Mouse (Mus musculus) kidney, postnatal 0 days (tissue): ENCODE measurements around the gene Nova2. TPM values are rescaled to one million over a fixed set of nuclear protein-coding genes. Genes with fewer than 3 reads are reported as not detected.
A peak's percentile ranks its signal among the peaks of the same experiment; 100 is the strongest.

ENCODE experiments used
- ATAC-seq: fragments of 200-750 bp; cut with Nextera tagmentation; replicated peaks from 2 replicates; pipeline ENCODE4 v1.8.0; 2017; ENCODE audit warnings: low read depth, moderate number of reproducible peaks, moderate TSS enrichment, moderate library complexity; ENCODE audit not compliant: low FRiP score
- DNase-seq: peaks from one replicate; pipeline ENCODE4 v3.0.0-alpha.2; 2016; ENCODE audit warnings: low spot score
- H3K27ac ChIP-seq: fragments of 300-500 bp; sonication (generic); 2 replicates; pipeline ENCODE4 v1.5.1; 2014; ENCODE audit warnings: mild to moderate bottlenecking
- H3K27me3 ChIP-seq: fragments of 300-500 bp; sonication (generic); 2 replicates; pipeline ENCODE4 v1.6.1; 2014; ENCODE audit warnings: low read length, mixed read lengths; ENCODE audit not compliant: insufficient read depth
- H3K36me3 ChIP-seq: fragments of 300-500 bp; sonication (generic); 2 replicates; pipeline ENCODE4 v1.6.1; 2014; ENCODE audit warnings: low read length, mixed read lengths; ENCODE audit not compliant: insufficient read depth
- H3K4me1 ChIP-seq: fragments of 300-500 bp; sonication (generic); replicated peaks from 2 replicates; pipeline ENCODE4 v1.6.1; 2014; ENCODE audit warnings: antibody characterized with exemption, low read length, mixed read lengths; ENCODE audit not compliant: insufficient read depth
- H3K4me2 ChIP-seq: fragments of 300-500 bp; sonication (generic); 2 replicates; pipeline ENCODE4 v1.6.1; 2014; ENCODE audit warnings: mild to moderate bottlenecking, low read length, moderate library complexity, mixed read lengths
- H3K4me3 ChIP-seq: fragments of 300-500 bp; sonication (generic); replicated peaks from 2 replicates; pipeline ENCODE4 v1.5.1; 2014; ENCODE audit warnings: low read depth, low read length
- H3K9ac ChIP-seq: fragments of 300-500 bp; sonication (generic); 2 replicates; pipeline ENCODE4 v1.6.1; 2014; ENCODE audit warnings: low read depth, low read length
- H3K9me3 ChIP-seq: fragments of 300-500 bp; sonication (generic); replicated peaks from 2 replicates; pipeline ENCODE4 v1.6.1; 2016; ENCODE audit warnings: low read length, inconsistent platforms, mixed read lengths
- CTCF ChIP-seq: IDR thresholded peaks from 2 replicates; pipeline ENCODE4 v1.5.1; 2016; ENCODE audit warnings: antibody characterized with exemption, low read depth, mild to moderate bottlenecking, moderate library complexity
- WGBS: fragments of 180-500 bp; shearing (Covaris S2); extraction: QIAGEN DNeasy Blood & Tissue Kit; methylation state at CpG from one replicate; pipeline ENCODE4 v1.1.7; 2014; 5-methylcytosine and 5-hydroxymethylcytosine counted together
- polyA plus RNA-seq: library from polyadenylated mRNA; unstranded; fragments of >200 nt; fragmentation: Nextera tagmentation; extraction: Ambion mirVana; gene quantifications from 2 replicates; pipeline ENCODE4 v1.2.1, GENCODE M21; 2015

The Nova2 gene
- polyA plus RNA-seq, result 0.55 and 0.58 TPM in 2 replicates

DNA sequence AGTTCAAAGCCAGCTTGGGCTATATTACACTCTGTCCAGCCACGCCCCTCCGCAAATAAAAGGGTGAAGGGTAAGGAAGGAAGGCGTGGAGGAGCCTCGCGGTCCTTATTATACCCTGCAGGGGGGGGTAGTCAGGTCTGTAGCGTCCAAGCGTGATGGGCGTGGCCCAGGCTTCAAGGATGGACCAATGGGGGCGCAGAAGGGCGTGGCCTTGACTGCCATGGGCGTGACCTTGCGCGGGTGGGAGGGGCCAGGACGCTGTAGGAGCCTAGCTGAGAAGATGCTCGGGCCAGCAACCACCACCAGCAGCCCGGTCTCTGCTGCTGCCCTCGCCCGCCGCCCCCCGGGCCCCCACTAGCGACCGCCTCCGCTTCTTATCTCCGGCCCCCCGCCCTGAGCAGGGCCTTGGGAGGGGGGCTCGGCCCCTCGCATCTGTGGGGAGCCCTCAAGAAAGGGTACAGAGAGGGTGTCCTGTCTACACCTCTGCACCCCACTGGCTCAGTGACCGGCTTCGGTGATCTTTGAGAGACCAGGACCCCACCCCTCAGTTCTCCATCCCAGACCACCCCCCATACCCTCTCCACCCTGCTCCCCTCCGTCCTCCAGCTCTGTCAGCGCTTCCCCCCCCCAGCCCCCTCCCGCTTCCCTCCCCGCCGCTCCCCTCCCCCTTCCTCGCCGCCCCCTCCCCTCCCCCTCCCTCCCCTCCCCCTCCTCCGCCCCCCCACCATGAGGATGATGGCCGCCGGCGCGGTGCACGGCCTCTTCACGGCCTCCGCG, at the start of gene Nova2:
Gene Nova2 (plus strand): TSS at position 727 of the 777 bp plus-strand sequence.
- peak within 1 kb of the TSS; percentile 76 for H3K4me2 ChIP-seq

DNA sequence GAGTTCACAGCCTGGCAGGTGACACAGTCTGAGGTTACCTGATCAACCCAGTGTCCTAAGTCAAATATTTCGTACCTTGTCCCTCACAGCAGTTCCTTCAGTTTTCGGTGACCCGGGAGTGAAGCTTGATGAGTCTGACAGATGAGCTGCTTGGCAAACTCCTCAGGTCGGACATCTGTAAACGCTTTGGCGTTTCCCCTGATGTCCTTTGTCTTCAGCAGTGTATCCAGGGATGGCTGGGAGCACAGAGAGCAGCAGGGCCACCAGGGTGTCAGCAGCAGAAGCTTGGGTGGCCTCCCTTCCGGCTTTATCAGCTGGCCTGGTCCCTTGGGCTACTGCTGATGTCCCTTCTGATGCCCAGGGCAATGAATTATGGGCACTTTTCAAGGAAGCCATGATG, 47.0 kb upstream of the Nova2 start:
- TF ChIP-seq CTCF, result no peak
- no peak overlapping the region for H3K9ac ChIP-seq
- H3K27ac ChIP-seq, result no peak overlapping the region
- no peaks in the 10 kb centered on the region for H3K4me1 ChIP-seq
- no peaks in the 10 kb centered on the region for H3K27me3 ChIP-seq
- 70% methylated on average over 7 of the region's 7 CpGs for WGBS
- no peak overlapping the region for H3K4me2 ChIP-seq
- ATAC-seq (no peak), DNase-seq (no peak)
- H3K4me3 ChIP-seq, result no peak overlapping the region
- H3K36me3 ChIP-seq, result no peaks in the 10 kb centered on the region
- no peaks in the 10 kb centered on the region for H3K9me3 ChIP-seq

More for the DNA sequence above, at the start of gene Nova2:
- no peaks in the 10 kb centered on the region for H3K36me3 ChIP-seq
- peaks cover 8% of the 10 kb centered on the region; the same call in 1 of the 2 replicates for H3K4me1 ChIP-seq
- peak within 1 kb of the TSS; percentile 54 for H3K4me3 ChIP-seq
- peak within 1 kb of the TSS; percentile 62; the same call in 1 of the 2 replicates for H3K27ac ChIP-seq
- ATAC-seq (peak; percentile 83), DNase-seq (peak; percentile 92)
- H3K27me3 ChIP-seq, result peaks cover 29% of the 10 kb centered on the region
- WGBS, result under 1% methylated on average over 33 of the region's 45 CpGs
- peak within 1 kb of the TSS; percentile 62 for H3K9ac ChIP-seq
- peak; percentile 39; the same call in 1 of the 2 replicates for TF ChIP-seq CTCF
- no peaks in the 10 kb centered on the region for H3K9me3 ChIP-seq

DNA sequence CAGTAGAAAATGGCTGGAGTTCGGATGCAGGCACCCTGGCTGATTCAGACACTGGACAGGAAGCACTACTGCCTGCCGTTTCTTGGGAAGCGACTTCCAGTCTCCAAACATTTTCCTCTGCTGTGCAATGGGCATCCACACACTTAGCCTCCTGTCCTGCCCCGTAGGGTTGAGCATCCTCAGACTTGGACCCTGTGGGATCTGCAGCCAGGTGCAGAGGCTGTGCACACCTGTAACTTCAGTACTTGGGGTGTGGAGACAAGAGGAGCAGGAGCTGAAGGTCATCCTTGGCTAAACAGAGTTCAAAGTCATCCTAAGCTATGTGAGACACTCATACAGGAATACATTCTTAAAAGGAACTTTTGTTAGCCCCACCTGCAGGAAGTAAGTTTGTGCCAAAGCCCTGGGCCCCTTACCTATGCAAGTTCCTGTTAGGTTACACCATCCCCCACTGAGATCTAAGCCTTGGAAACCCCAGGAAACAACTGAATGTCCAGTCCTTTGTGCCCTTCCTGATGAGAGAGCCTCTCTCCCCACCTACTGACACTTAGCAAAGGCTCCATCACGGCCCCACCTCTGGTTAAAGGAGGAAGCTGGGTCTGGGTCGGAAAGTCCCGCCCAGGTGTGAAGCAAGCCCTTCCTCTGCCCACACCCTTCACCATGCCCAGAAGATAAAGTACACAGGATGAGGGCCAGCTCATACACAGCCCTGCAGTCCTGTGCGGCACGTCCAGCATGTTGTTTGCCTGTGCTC, 41.5 kb upstream of the Nova2 start:
- ATAC-seq (no peak), DNase-seq (no peak)
- Histone ChIP-seq H3K27ac (no peak overlapping the region), H3K4me3 (no peak overlapping the region), H3K27me3 (no peaks in the 10 kb centered on the region), H3K36me3 (no peaks in the 10 kb centered on the region), H3K9ac (no peak overlapping the region), H3K4me1 (no peaks in the 10 kb centered on the region), H3K9me3 (no peaks in the 10 kb centered on the region), H3K4me2 (no peak overlapping the region)
- no peak for TF ChIP-seq CTCF
- 53% methylated on average over 9 of the region's 9 CpGs for WGBS

DNA sequence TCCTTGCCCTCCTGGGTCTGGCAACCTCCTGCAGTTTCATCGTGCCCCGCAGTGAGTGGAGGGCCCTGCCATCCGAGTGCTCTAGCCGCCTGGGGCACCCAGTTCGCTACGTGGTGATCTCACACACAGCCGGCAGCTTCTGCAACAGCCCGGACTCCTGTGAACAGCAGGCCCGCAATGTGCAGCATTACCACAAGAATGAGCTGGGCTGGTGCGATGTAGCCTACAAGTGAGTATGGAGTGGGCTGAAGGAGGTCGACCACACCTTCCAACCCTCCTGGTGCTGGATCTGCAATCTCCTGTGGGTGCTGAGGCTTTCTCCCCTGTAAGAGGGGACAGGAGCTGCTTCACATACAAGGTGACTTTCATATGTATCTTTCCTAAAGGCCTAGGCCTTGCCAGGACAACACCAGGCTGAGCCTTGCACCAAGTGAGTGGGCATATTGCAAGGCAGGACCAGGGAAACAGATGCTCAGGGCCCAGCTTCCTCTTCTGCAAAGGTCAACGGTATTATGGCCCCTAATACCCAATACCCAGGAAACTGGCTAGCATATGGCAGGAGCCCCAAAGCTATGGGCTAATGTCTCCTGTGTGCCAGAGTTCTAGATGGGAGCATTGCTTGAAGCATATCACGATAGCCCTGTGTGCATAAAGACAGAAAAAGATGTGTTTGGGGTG, 40.8 kb upstream of the Nova2 start:
- Histone ChIP-seq H3K9ac (no peak overlapping the region), H3K4me2 (no peak overlapping the region), H3K4me1 (no peaks in the 10 kb centered on the region), H3K4me3 (no peak overlapping the region), H3K27ac (no peak overlapping the region), H3K36me3 (no peaks in the 10 kb centered on the region), H3K9me3 (no peaks in the 10 kb centered on the region), H3K27me3 (no peaks in the 10 kb centered on the region)
- TF ChIP-seq CTCF, result no peak
- 57% methylated on average over 13 of the region's 13 CpGs for WGBS
- ATAC-seq (no peak), DNase-seq (no peak)

DNA sequence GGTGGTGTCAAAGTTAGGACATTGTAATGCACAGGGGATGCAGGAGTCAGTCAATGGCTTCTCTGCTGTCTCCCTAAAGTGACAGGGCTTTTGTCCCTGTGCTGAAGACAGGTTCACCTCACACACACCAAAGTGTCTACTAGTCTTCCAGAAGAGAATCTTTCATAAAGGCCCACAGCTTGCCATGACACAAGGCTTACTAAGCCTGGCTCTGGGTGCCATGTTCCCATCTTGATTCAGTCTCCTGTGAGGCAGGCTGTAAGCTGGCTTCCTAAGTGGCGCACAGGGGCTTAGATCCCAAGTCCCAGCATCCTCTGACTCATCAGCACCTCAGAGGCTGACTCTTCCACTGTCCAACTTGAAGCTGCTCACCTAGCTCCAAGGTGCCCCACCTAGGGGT, 38.7 kb upstream of the Nova2 start:
- Histone ChIP-seq H3K9ac (no peak overlapping the region), H3K4me2 (no peak overlapping the region), H3K27ac (no peak overlapping the region), H3K27me3 (no peaks in the 10 kb centered on the region), H3K9me3 (no peaks in the 10 kb centered on the region), H3K36me3 (no peaks in the 10 kb centered on the region), H3K4me3 (no peak overlapping the region), H3K4me1 (no peaks in the 10 kb centered on the region)
- no peak for ATAC-seq
- TF ChIP-seq CTCF, result no peak
- DNase-seq, result no peak
- 89% methylated on average over 1 of the region's 1 CpGs for WGBS

DNA sequence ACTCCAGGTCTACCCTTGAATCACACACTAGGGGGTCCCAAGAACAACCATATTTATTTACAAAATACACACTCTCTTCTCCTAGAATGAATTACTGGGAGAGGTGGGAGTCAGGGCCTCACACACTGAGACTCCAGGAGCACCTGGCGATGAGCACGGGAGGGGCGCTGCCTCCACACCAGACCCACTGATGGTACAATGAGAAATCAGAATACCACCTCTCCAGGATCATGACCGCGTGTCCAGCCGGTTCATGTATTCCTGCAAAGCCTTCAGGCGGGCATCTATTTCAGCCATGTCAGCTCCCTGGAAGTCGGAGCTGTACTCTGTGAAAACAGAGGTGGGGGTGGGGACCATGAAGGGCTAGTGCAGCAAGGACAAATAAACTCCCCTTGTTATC, 34.8 kb upstream of the Nova2 start:
- Histone ChIP-seq H3K4me1 (peaks cover 19% of the 10 kb centered on the region), H3K4me2 (no peak overlapping the region), H3K4me3 (no peak overlapping the region), H3K36me3 (no peaks in the 10 kb centered on the region), H3K27ac (no peak overlapping the region), H3K9me3 (no peaks in the 10 kb centered on the region), H3K9ac (no peak overlapping the region), H3K27me3 (no peaks in the 10 kb centered on the region)
- ATAC-seq (no peak), DNase-seq (no peak)
- TF ChIP-seq CTCF, result no peak
- WGBS, result 68% methylated on average over 8 of the region's 8 CpGs
